Mouse (Mus musculus): ENCODE measurements around the gene Zbtb16.

DNA sequence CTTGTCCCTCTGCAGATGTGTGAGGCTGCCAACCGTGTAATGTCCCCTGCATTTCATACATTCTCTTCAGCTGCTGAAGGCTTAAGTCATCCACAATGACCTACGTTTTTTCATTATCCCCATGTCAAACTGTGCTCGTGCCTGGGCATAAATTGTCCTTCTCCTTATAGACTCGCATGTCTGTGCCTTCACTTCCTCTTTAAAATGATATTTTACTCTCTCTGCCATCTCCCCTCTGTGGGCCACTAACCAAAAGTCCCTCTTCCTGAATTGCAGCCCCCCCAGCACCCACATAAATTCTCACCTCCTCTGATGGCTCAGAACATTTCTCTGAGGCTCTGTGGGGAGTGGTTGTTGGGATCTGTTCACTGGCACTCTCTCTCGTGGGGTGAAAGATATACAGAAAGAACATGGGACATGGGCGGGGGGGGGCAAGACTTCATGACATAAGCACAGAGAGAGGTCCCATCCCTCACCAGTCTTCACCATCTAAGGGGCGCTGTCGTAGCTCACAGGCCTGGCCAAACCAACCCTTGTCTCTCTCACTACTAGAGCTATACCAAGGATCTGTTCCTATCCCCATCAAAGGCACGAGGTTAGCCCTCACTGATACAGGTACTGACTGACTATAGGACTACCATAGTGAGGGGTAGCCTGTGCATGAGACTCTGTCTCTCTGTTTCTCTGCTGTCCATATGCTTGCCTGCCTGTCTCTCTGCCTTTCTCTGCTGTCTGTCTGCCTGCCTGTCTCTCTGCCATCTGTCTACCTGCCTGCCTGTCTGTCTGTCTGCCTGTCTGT lies 174.6 kb downstream of the Zbtb16 start:
- no peak for TF ChIP-seq CTCF (IDR thresholded peaks at IDR 0.05; ENCODE audit: extremely low read depth, insufficient read length, insufficient replicate concordance, low read depth, low read length)
- TF ChIP-seq POLR2A (IDR thresholded peaks at IDR 0.05; ENCODE audit: low read depth, low read length): no peak
